Mouse (Mus musculus) intestine, embryonic 14.5 days (tissue): ENCODE data around the gene Camk2g. TPM values are rescaled to one million over a fixed set of nuclear protein-coding genes. Genes with fewer than 3 reads are reported as not detected.
"Not testable (repeated sequence)": the region's sequence is repeated elsewhere in the genome, so short reads cannot be mapped to it uniquely, and the experiment has no call there.

Experiments used
- ATAC-seq: fragments of 200-750 bp; cut with Nextera tagmentation; replicated peaks from 2 replicates; pipeline ENCODE4 v1.8.0; 2017; ENCODE audit warnings: low read depth, moderate number of reproducible peaks, moderate TSS enrichment, moderate library complexity; ENCODE audit not compliant: low FRiP score, low TSS enrichment
- DNase-seq: peaks from one replicate; pipeline ENCODE4 v3.0.0-alpha.2; 2018; ENCODE audit warnings: low spot score
- H3K27ac ChIP-seq: fragments of 300-500 bp; sonication (generic); 2 replicates; pipeline ENCODE4 v1.5.1; 2014; ENCODE audit warnings: low read depth, mild to moderate bottlenecking, control low read depth
- H3K27me3 ChIP-seq: fragments of 300-500 bp; sonication (generic); replicated peaks from 2 replicates; pipeline ENCODE4 v1.6.1; 2014; ENCODE audit warnings: low read length, control low read depth; ENCODE audit not compliant: control insufficient read depth, insufficient read depth
- H3K36me3 ChIP-seq: fragments of 300-500 bp; sonication (generic); 2 replicates; pipeline ENCODE4 v1.6.1; 2014; ENCODE audit warnings: low read length, control low read depth; ENCODE audit not compliant: control insufficient read depth, insufficient read depth
- H3K4me1 ChIP-seq: fragments of 300-500 bp; sonication (generic); replicated peaks from 2 replicates; pipeline ENCODE4 v1.6.1; 2014; ENCODE audit warnings: low read length, control low read depth, mixed read lengths; ENCODE audit not compliant: control insufficient read depth, insufficient read depth
- H3K4me2 ChIP-seq: fragments of 300-500 bp; sonication (generic); 2 replicates; pipeline ENCODE4 v1.6.1; 2014; ENCODE audit warnings: low read length
- H3K4me3 ChIP-seq: fragments of 300-500 bp; sonication (generic); 2 replicates; pipeline ENCODE4 v1.5.1; 2014; ENCODE audit warnings: low read depth, low read length, control low read depth, mixed read lengths
- H3K9ac ChIP-seq: fragments of 300-500 bp; sonication (generic); 2 replicates; pipeline ENCODE4 v1.6.1; 2014; ENCODE audit warnings: mild to moderate bottlenecking, low read length
- H3K9me3 ChIP-seq: fragments of 300-500 bp; sonication (generic); 2 replicates; pipeline ENCODE4 v1.6.1; 2016; ENCODE audit warnings: low read length, control low read depth; ENCODE audit not compliant: control insufficient read depth
- WGBS: fragments of 180-500 bp; shearing (Covaris S2); extraction: QIAGEN DNeasy Blood & Tissue Kit; methylation state at CpG from one replicate; pipeline ENCODE4 v1.1.7; 2014; 5-methylcytosine and 5-hydroxymethylcytosine counted together
- polyA plus RNA-seq: library from polyadenylated mRNA; unstranded; fragments of >200 nt; fragmentation: Nextera tagmentation; extraction: Ambion mirVana; gene quantifications from 2 replicates; pipeline ENCODE4 v1.2.1, GENCODE M21; 2014

The Camk2g gene
- polyA plus RNA-seq, 1 experiment from 2014 or later = 47.6 TPM

GRCm38 (mm10) chr14:20723006-20723405, 70.9 kb downstream of the Camk2g start:
- DNase-seq = no peak
- Histone ChIP-seq H3K27me3 (no peaks in the 10 kb centered on the region), H3K27ac (no peak overlapping the region), H3K36me3 (peaks cover 94% of the 10 kb centered on the region), H3K9ac (no peak overlapping the region), H3K4me1 (no peaks in the 10 kb centered on the region), H3K9me3 (no peaks in the 10 kb centered on the region), H3K4me3 (no peak overlapping the region), H3K4me2 (no peak overlapping the region)
- WGBS = 88% methylated on average over 12 of the region's 12 CpGs
- no peak for ATAC-seq

- Histone ChIP-seq H3K9me3 (no peaks in the 10 kb centered on the region), H3K9ac (no peak overlapping the region), H3K4me3 (no peak overlapping the region), H3K4me2 (no peak overlapping the region), H3K4me1 (no peaks in the 10 kb centered on the region), H3K36me3 (peaks cover 94% of the 10 kb centered on the region), H3K27me3 (no peaks in the 10 kb centered on the region), H3K27ac (no peak overlapping the region)
- DNase-seq (no peak), ATAC-seq (peak; percentile 37; the same call in 1 of the 2 replicates)
- WGBS = 92% methylated on average over 4 of the region's 4 CpGs
Measured at GRCm38 (mm10) chr14:20721371-20721770, 72.5 kb downstream of the Camk2g start.

- WGBS = 92% methylated on average over 12 of the region's 12 CpGs
Measured at GRCm38 (mm10) chr14:20719767-20720166, 74.1 kb downstream of the Camk2g start.

GRCm38 (mm10) chr14:20718443-20718842, 75.4 kb downstream of the Camk2g start:
- ATAC-seq (no peak), DNase-seq (no peak)
- Histone ChIP-seq H3K9me3 (no peaks in the 10 kb centered on the region), H3K4me1 (no peaks in the 10 kb centered on the region), H3K9ac (no peak overlapping the region), H3K36me3 (peaks cover 98% of the 10 kb centered on the region), H3K4me2 (no peak overlapping the region), H3K27me3 (no peaks in the 10 kb centered on the region), H3K27ac (no peak overlapping the region), H3K4me3 (no peak overlapping the region)
- WGBS = 88% methylated on average over 10 of the region's 10 CpGs

More at GRCm38 (mm10) chr14:20719767-20720166, 74.1 kb downstream of the Camk2g start:
- peaks cover 97% of the 10 kb centered on the region for H3K36me3 ChIP-seq
- no peak overlapping the region for H3K27ac ChIP-seq
- no peak overlapping the region for H3K9ac ChIP-seq
- no peaks in the 10 kb centered on the region for H3K9me3 ChIP-seq
- no peak overlapping the region for H3K4me2 ChIP-seq
- H3K27me3 ChIP-seq = no peaks in the 10 kb centered on the region
- DNase-seq (no peak), ATAC-seq (no peak)
- no peaks in the 10 kb centered on the region for H3K4me1 ChIP-seq
- H3K4me3 ChIP-seq = no peak overlapping the region

- Histone ChIP-seq H3K4me1 (peaks cover 4% of the 10 kb centered on the region), H3K9me3 (no peaks in the 10 kb centered on the region), H3K27me3 (no peaks in the 10 kb centered on the region), H3K27ac (no peak overlapping the region), H3K9ac (no peak overlapping the region), H3K36me3 (peaks cover 87% of the 10 kb centered on the region), H3K4me2 (no peak overlapping the region), H3K4me3 (no peak overlapping the region)
- ATAC-seq = no peak
- no peak for DNase-seq
- 73% methylated on average over 11 of the region's 11 CpGs for WGBS
Measured at GRCm38 (mm10) chr14:20713832-20714231, 80.1 kb downstream of the Camk2g start.

GRCm38 (mm10) chr14:20708239-20708638, 85.6 kb downstream of the Camk2g start:
- Histone ChIP-seq H3K27ac (0 out of 2 replicates have a peak overlapping the region, but pooled peaks have one; percentile 79), H3K4me3 (peak overlapping the region; percentile 98), H3K27me3 (no peaks in the 10 kb centered on the region), H3K4me1 (peaks cover 14% of the 10 kb centered on the region), H3K9me3 (no peaks in the 10 kb centered on the region), H3K9ac (peak overlapping the region; percentile 89), H3K36me3 (peaks cover 46% of the 10 kb centered on the region), H3K4me2 (peak overlapping the region; percentile 67)
- ATAC-seq (no peak), DNase-seq (no peak)
- 6% methylated on average over 10 of the region's 10 CpGs for WGBS

- Histone ChIP-seq H3K27me3 (no peaks in the 10 kb centered on the region), H3K9ac (peak within 1 kb of the TSS; percentile 89), H3K4me3 (peak within 1 kb of the TSS; percentile 98), H3K4me2 (peak within 1 kb of the TSS; percentile 67), H3K27ac (peak within 1 kb of the TSS; percentile 79), H3K9me3 (no peaks in the 10 kb centered on the region), H3K36me3 (peaks cover 40% of the 10 kb centered on the region), H3K4me1 (peaks cover 14% of the 10 kb centered on the region)
- ATAC-seq (peak; percentile 88), DNase-seq (peak; percentile 97)
- WGBS = 1% methylated on average over 79 of the region's 80 CpGs
Measured at GRCm38 (mm10) chr14:20707201-20708190, 86.4 kb downstream of the Camk2g start, which contains the start of gene Zswim8. TSS of gene Zswim8 (plus strand) at chr14:20707552.

DNA sequence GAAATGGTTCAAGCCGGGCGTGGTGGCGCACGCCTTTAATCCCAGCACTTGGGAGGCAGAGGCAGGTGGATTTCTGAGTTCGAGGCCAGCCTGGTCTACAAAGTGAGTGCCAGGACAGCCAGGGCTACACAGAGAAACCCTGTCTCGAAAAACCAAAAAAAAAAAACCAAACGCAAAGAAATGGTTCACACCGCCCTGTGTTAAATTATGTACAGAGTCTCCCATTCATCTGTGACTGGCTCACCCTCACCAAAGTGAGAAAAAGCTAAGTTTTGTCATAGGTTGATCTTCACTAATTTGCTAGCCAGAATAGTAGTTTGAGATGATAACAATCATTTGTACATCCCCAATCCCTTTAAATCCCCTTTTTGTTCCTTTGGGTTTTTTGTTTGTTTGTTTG, 90.4 kb downstream of the Camk2g start:
- not testable (repeated sequence) for DNase-seq

More for the DNA sequence above, 90.4 kb downstream of the Camk2g start:
- Histone ChIP-seq H3K4me3 (peak overlapping the region; percentile 86), H3K4me1 (peaks cover 27% of the 10 kb centered on the region), H3K4me2 (peak overlapping the region; percentile 81), H3K9ac (peak overlapping the region; percentile 70), H3K36me3 (peaks cover 25% of the 10 kb centered on the region), H3K27ac (peak overlapping the region; percentile 89; the same call in 1 of the 2 replicates)
- not testable (repeated sequence) for H3K27me3 ChIP-seq, ATAC-seq, H3K9me3 ChIP-seq
- 9% methylated on average over 7 of the region's 8 CpGs for WGBS
